Mouse (Mus musculus) ovary, postnatal 10 days (tissue): ENCODE data around the gene Macrod2.

ENCODE experiments used
- DNase-seq: peaks from one replicate; pipeline ENCODE4 v3.0.0; 2022; ENCODE audit warnings: low spot score

The Macrod2 gene

GRCm38 (mm10) chr2:141301030-141301429 lies 905.9 kb downstream of the Macrod2 start:
- no peak for DNase-seq

DNA sequence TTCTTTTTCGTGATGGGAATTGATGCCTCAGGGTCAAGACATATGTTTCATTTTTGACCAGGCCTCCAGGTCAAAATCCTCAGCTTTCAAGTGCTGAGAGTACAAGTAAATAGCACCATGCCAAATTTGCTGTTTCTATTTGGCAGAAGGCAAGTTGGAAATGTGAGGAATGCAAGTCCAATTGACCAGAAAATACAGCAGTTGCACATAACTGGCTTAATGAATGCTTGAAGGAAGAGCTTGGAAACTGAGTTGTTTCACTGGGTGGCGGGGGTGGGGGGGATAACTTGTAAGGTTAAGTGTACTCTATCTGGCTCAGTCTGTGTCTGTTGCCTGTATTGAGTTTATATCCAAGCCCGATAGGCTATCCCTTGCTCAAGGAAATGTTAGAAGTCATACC lies 913.3 kb downstream of the Macrod2 start:
- no peak for DNase-seq

GRCm38 (mm10) chr2:141312136-141312948 lies 917.2 kb downstream of the Macrod2 start:
- DNase-seq = no peak

DNA sequence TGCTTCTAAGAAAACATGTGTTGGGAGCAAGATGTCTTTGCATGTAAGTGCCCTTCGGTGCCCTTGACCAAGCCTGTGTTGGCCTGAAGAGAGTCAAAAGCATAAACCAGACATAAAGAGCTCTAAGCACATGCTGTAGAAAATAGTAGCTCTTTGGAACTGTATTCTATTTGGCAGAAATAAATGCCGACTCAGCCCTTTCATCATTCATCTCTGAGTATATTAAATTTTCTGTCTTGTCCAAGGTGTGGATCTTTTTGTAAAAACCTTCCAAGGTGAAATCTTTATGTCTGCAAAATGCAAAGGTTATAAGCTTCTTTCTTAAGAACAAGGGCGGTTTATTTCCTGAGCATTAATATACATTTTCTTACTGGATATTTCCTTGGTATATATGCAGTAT lies 920.2 kb downstream of the Macrod2 start:
- DNase-seq = no peak

- DNase-seq = no peak
These were observed 928.9 kb downstream of the Macrod2 start for GRCm38 (mm10) chr2:141323956-141324460.

DNA sequence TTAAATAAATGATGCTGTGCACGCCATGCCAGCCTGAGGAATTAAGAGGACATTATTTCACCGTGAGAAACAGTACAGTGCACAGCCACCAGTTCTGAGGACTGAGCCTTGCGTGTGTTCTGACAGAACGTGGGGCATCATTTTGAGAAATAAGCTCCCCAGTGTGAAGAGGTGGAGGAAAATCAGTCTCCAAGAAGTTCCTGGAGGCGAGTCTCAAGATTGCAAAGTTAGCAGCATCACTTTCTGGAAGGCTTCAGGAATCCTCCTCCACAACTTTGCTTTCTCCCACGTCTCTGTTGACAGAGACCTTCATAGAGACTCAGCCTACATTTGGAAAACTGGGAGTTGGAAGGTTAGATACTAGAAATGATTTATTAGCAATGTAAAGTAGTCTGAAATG lies 932.2 kb downstream of the Macrod2 start:
- DNase-seq = no peak

GRCm38 (mm10) chr2:141337708-141338107 lies 942.6 kb downstream of the Macrod2 start:
- no peak for DNase-seq

DNA sequence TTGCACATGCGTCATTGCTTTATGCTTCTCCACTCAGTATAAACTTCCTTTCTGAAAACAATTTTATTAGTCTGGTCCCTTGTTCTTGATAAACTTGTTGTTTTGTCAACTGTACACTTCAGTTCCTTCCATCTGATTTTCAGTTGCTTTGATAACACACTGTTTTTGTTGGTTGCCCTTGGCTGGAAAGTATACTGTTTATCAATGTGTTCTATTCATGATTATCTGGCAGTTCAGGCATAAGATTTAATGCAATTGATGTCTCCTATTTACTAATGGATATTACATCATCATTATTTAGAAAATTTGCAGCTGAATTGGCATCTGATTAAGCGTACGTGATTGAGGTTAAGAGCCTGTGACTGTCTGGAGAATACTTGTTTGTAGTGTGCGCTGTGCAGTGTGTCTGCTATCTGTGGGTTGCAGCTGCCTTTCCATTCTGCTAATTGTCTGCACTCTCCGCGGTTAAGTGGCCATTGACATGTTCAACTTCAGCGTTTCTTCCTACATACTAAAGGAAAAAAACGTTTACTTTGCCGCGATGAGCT lies 949.0 kb downstream of the Macrod2 start:
- no peak for DNase-seq

DNA sequence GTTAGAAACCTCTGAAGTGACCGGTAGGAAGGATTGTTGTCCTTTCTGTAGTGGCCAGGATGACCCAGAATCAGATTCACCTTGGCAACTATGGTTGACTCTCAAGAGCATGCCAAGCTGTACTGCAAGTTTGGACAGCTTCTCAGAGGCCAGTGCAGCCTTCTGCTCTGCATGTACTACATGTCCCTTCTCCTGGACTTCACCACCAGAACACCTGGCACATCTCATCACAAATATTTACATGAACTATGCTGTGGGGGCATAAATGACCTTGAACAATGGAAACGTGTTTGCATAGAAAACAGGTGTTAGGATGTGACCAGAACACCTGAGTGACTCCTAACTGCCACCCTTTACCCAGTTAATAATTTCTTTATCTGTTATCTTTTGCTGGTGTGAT lies 957.5 kb downstream of the Macrod2 start:
- no peak for DNase-seq

DNA sequence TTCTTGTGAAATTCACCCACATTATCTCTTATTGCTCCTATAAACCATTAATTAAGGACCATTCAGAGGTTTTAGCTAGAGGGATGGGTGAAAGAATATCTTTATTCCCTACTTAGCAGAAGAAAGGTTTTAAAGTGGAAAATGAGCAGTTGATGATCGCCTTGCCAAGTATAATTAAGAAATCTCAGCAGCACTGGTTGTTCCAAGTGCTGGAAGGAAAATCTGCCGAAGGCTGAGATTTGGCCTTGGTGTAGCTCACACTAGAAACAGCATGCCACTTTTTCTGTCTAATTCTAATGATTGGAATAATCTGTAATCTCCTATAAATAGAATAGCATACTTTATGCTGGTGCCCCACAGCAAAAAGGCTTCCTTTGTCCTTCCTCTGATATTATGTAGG lies 993.5 kb downstream of the Macrod2 start:
- DNase-seq = no peak

GRCm38 (mm10) chr2:141391229-141391628 lies 996.1 kb downstream of the Macrod2 start:
- no peak for DNase-seq

- no peak for DNase-seq
These were observed 999.7 kb downstream of the Macrod2 start for GRCm38 (mm10) chr2:141394806-141395205.

DNA sequence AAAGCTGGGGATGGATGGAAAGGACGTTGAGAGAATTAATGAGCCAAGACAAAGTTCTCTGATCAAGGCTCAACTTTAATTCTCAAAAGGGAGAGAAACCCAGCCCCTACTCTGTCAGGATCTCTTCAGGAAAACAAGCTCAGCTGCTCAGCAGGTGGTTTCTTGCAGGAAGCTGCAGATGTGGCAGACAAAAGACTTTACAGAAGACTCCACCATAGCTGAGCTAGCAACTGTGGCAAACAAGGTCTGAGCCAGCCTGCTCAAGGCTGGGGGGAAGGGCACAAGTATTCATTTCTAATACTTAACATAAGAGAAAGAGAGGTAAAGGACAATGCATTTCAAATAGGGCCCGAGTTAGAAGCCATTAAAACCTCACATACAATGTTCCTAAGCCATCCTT lies 1013.7 kb downstream of the Macrod2 start:
- DNase-seq = no peak

GRCm38 (mm10) chr2:141416436-141416835 lies 1021.3 kb downstream of the Macrod2 start:
- DNase-seq = no peak

DNA sequence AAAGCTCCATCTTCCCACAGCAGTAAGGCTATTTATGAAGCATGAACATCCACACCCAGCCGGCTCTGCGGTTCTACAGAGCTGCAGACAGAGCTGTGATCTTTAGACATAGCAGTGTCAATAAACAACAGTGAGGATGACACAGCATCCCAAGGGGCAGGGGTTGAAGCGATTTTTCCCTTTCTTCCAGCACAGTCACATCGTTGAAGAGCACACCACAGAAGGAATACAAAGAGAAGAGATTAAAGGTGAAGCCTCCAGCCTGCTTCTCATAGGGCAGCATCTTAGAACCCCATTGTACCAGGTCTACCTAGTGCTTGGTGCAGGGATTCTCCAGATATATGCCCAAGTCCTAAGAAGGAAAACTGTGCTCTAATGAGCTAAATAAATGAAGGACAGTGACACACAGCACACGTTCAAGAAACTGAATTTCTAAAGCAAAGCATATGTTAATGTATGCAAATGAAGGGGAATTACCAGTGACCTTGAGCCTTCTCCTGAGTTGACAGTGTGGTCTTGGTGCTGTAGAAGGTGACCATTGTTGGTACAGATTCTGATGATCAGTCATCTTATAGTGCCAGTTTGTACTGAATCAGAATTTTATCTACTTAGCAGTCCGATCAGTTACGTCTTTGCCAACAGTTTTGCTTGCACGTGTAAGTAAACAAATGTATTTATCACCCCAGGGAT lies 1021.9 kb downstream of the Macrod2 start:
- DNase-seq = no peak

GRCm38 (mm10) chr2:141419806-141420205 lies 1024.7 kb downstream of the Macrod2 start:
- DNase-seq = no peak

DNA sequence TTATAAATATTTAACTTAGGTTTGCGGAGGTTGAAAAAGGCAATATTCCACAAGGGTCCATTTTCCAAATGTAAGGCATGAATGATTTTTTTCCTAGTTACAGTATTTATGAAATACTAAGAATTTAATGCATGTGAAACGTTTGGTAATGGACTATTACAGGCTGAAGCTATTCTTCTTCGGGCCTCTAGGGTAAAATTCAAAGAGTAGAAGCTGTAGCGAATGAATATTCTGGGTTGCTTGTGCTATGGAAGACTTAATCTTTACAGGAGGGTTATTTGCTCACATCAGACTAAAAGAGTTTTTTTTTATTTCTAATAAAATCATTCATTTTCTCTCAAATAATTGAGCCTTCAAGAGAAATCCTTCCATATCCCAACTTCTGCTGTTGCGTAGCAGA lies 1039.0 kb downstream of the Macrod2 start:
- DNase-seq = no peak

DNA sequence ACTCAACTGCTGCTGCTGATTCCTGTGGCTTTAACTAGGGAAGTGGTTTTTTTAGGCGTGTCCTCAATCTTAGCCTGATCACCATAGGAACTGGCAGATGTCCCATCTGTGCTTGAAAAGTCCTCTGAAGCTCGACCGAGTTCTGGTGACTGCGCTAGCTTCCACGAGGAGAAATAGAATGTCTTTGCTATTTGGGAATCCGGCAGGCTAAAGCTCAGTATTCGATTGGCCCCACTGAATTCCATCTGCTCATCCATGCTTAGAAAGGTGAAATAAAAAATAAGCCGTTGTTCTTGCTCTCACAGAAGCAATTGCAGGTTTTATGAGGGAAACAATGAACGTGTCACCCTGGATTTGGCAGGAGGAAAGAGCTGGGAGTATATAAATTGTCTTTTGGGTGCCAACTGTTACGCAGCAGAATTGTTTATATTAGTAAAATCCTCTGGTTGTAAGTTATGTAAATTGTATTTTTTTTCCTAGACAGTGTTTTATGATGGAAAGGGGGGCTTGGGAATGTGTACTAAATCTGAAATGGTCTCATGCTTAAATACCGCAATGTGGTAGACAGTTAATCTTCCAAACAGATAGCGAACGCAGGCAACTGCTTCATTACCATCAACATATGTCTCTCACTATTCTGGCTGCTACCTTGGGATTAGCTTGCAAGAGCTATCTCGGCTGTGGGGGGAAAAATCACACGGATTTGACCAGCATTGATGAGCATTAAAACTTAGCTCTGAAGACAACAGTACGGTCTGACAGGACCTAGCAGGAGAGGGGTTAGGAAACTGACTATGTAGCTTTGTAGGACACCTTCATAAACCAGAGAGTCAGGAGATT lies 1039.8 kb downstream of the Macrod2 start:
- DNase-seq = no peak

- DNase-seq = no peak
These were observed 1046.8 kb downstream of the Macrod2 start for GRCm38 (mm10) chr2:141441896-141442295.

DNA sequence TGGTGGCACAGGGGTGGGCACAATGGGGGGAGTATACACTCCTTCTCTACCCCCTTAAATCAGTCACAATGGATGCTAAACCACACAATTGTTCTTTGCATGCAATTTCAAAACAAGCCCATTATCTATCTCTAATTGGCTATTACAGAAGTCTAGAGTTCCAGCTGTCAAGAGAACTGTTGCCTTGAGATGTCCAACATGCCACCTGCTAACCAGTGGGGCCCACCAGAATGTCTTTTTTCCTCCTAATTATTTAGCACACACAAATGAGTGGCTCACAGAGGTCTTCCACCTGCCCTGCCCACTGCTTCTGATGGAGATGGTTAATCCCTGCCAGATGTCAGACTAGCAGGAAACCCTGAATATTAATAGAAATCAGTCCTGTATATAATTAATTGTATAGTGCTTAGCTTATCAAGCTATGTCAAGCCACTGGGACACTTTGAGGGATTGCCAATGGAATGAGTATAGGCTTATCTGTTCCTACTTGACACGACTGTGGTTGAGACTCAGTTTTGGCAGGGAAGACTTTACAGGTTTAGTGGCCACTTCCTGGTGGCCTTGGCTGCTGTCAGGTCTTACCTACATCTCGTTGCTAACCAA lies 1054.1 kb downstream of the Macrod2 start:
- DNase-seq = no peak

DNA sequence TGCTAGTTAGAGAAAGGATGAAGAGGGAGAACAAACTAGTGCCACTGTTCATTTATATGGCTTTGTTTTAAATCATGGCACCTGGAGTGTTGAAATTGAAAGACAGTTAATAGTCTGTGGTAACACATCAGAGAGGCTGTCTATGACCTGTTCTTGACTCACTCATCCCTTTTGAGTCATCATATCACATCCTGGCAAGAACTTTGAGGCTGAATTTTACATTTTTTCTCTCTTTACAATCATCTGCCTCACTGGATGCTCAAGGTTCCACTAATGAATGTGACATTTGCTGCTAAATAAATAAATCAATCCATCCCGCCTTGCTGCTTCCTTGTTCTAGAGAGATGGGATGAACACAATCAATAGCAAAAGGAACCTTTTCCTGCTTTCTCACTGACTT lies 1068.8 kb downstream of the Macrod2 start:
- no peak for DNase-seq

GRCm38 (mm10) chr2:141472791-141473190 lies 1077.7 kb downstream of the Macrod2 start:
- no peak for DNase-seq
